Mouse (Mus musculus) MEL (cell line): ENCODE results near the gene Tamm41.
A peak's percentile ranks its signal among the peaks of the same experiment; 100 is the strongest.

Experiments used
- CTCF ChIP-seq, 3 experiments: IDR thresholded peaks in 2 of 3; conservative IDR thresholded peaks in 1 of 3; 2 replicates each; pipeline ENCODE4 v1.5.1; 2011 to 2012; ENCODE audit warnings: low read length in 3 of 3, low read depth in 2 of 3, mild to moderate bottlenecking in 2 of 3, improper control_type of control experiment in 1 of 3, inconsistent platforms in 1 of 3, mixed read lengths in 1 of 3, moderate library complexity in 1 of 3; ENCODE audit not compliant: control insufficient read depth in 1 of 3, insufficient read depth in 1 of 3, poor library complexity in 1 of 3, severe bottlenecking in 1 of 3
- ELF1 ChIP-seq: IDR thresholded peaks from 2 replicates; pipeline ENCODE4 v1.6.1; 2014; ENCODE audit warnings: low read depth, mild to moderate bottlenecking, inconsistent platforms, low read length, improper control_type of control experiment, moderate library complexity
- EP300 ChIP-seq, 2 experiments: IDR thresholded peaks; 2 replicates each; pipeline ENCODE4 v1.6.1; 2011; ENCODE audit warnings: improper control_type of control experiment in 2 of 2, low read length in 2 of 2, low read depth in 1 of 2, mild to moderate bottlenecking in 1 of 2
- GABPA ChIP-seq: IDR thresholded peaks from 2 replicates; pipeline ENCODE4 v1.6.1; 2012; ENCODE audit warnings: low read depth, mild to moderate bottlenecking, inconsistent platforms, low read length, improper control_type of control experiment, moderate library complexity
- GATA1 ChIP-seq: IDR thresholded peaks from 2 replicates; pipeline ENCODE4 v1.6.1; 2011; ENCODE audit warnings: low read depth, low read length, improper control_type of control experiment
- POLR2A ChIP-seq, 2 experiments: IDR thresholded peaks; 2 replicates each; pipeline ENCODE4 v1.6.1; 2011 to 2012; ENCODE audit warnings: low read length in 2 of 2, mild to moderate bottlenecking in 2 of 2, control low read depth in 1 of 2, improper control_type of control experiment in 1 of 2, low read depth in 1 of 2, moderate library complexity in 1 of 2; ENCODE audit not compliant: control insufficient read depth in 1 of 2, insufficient read depth in 1 of 2, poor library complexity in 1 of 2
- RCOR1 ChIP-seq: IDR thresholded peaks from 2 replicates; pipeline ENCODE4 v1.6.1; 2012; ENCODE audit warnings: low read depth, mild to moderate bottlenecking, inconsistent platforms, low read length, improper control_type of control experiment
- SMC3 ChIP-seq: IDR thresholded peaks from 2 replicates; pipeline ENCODE4 v1.6.1; 2011; ENCODE audit warnings: low read depth, low read length, improper control_type of control experiment
- USF1 ChIP-seq: IDR thresholded peaks from 2 replicates; pipeline ENCODE4 v1.6.1; 2014; ENCODE audit warnings: low read depth, mild to moderate bottlenecking, inconsistent platforms, low read length, improper control_type of control experiment, moderate library complexity

GRCm38 (mm10) chr6:115030098-115030497, 7.6 kb downstream of the Tamm41 start:
- TF ChIP-seq SMC3 (peak; percentile 51), CTCF (IDR thresholded peaks at IDR 0.05 in 2 of 3, conservative IDR thresholded peaks at IDR 0.05 in 1 of 3; ENCODE audit: control insufficient read depth in 1 of 3, insufficient read depth in 1 of 3, low read depth in 2 of 3, low read length in 3 of 3, poor library complexity in 1 of 3, severe bottlenecking in 1 of 3) (peak; percentile 39 to 59 (median 55)), GABPA (no peak), RCOR1 (no peak), POLR2A (IDR thresholded peaks at IDR 0.05; ENCODE audit: control insufficient read depth in 1 of 2, insufficient read depth in 1 of 2, low read depth in 1 of 2, low read length in 2 of 2, poor library complexity in 1 of 2) (no peak), GATA1 (no peak), EP300 (IDR thresholded peaks at IDR 0.05; ENCODE audit: low read depth in 1 of 2, low read length in 2 of 2) (no peak), USF1 (no peak), ELF1 (no peak)
